Mouse (Mus musculus) kidney, adult 8-10 months (tissue): ENCODE measurements around the gene Trip11.
A peak's percentile ranks its signal among the peaks of the same experiment; 100 is the strongest.

Experiments
- DNase-seq, 2 experiments: peaks; one replicate each; pipeline ENCODE4 v3.0.0; 2022

The Trip11 gene

DNA sequence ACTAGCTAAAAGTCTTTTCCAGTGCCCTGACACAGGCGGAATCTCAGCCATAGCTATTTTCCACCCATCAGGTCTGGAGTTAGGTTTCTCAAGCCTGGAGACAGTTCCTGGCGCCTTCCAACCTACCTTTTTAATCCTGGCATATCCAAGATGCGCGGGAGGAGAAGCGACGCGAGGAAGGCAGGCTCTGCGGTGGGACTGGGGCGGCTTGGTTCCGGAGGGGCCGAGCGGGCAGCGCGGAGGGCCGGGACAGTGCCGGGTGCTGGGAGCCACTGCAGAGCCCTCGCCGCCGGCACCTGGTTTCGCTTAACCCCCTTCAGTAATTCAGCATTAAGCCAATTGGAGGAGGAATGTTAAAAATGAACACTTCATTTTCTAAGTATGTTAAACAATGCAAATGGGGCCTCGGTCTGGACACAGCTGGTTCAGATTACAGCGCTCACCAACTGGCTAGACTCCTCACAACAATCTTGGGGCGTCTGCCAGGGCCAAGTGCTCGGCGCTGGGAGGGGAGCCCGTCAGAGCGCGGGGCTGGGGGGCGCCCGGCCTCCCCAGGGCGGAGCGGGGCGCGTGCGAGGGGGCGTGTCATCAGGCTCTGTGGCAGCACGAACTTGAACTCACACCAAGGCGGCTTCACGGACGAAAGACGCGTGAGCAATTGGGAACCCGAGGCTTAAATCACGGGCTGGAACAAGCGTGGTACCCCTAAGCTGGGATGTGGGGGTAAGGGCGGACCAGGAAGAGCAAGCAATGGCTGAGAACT lies 94.3 kb downstream of the Trip11 start, which contains the start of gene Fbln5:
Gene Fbln5, minus strand, starts transcription at position 448 of the 763 bp plus-strand sequence.
- peak; percentile 40 to 53 for DNase-seq

DNA sequence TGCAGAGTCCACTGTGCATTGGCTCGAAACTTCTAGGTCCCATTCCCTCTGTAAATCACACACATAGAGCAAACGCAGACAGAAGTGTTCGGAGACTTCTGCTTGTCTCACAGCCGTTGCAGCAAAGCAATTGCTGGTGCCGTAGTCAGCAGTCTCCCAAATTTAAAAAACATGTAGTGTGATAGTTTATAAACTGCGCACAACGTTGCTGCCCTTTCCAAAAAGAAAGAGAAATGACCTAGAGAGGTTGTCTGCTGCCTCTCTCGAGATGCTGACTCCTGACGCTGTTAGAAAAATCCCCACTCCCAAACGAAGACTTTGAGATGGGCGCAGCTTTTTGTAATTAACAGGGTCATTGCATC lies 94.8 kb downstream of the Trip11 start:
- no peak for DNase-seq

DNA sequence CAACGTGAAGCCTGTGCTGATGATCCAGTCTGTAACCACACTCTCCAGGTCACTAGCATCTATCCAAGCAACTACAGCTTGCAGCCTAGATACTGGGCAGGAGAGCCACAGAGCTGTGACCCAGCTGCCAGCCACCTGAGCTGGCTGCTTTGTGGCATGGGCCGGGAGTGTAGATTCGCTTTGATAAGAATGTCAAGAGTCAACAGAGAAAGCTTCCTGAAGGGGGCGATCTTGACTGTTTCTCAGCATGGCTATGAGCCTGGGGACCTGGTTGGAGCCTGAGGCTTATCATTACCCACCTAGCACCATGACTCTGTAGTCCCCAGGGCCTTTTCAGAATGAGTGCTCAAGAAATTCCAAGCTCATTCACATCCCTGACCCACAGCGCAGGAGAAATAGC lies 96.3 kb downstream of the Trip11 start:
- DNase-seq, result no peak

DNA sequence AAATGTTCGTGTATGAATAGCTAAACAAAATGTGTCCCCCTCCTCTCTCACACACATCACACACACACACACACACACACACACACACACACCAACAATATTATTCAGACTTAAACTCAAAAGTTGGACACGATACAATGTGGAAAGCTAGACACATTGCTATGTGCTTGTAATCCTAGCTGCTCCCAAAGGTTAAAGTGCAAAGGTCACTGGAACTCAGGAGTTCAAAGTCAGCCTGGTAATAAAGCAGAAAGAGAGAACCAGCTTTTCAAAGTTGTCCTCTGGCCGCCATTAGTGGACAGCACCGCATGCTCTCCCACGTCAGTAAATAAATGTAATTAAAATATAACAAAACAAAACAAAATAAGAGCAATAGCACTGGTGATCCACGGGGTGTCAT lies 97.3 kb downstream of the Trip11 start:
- no peak for DNase-seq

DNA sequence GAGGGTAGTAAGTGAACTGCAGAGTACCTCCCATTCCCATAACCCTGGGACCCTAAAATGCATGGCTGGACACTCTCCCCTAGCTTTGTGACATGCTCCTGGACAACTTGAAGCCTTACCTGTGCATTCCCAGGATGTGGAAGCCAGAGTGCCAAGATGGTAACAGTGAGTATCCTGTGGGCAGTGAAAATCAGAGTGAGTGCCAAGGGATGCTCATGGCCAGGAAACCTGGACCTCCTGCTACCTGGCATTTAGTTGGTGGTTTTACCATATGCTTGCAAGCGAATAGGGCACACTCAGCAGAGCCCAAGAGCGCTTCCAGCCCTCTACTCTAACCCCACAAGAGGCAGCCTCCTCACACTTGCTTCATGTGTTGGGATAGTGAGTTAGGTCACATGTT lies 98.6 kb downstream of the Trip11 start:
- DNase-seq, result no peak

DNA sequence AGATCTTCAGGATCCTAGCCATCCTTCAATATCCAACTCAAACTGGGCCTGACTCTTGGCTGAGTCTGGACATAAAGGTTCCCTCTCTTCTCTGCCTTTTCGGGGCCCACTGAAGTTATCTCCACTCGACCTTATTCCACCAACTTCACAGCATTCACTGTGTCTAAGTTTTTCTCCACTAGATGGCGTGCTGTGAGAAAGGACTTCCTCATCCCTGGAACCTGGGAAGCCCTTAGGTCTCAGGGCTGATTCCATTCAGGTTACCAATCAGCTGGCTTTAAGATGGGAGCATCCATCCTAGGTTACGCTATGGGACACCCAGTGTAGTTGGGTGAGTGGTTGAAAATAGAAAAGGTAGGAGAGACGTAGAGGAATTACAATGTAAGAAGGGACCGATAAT lies 101.9 kb downstream of the Trip11 start:
- DNase-seq, result peak in 1 of 2 experiments; percentile 33

DNA sequence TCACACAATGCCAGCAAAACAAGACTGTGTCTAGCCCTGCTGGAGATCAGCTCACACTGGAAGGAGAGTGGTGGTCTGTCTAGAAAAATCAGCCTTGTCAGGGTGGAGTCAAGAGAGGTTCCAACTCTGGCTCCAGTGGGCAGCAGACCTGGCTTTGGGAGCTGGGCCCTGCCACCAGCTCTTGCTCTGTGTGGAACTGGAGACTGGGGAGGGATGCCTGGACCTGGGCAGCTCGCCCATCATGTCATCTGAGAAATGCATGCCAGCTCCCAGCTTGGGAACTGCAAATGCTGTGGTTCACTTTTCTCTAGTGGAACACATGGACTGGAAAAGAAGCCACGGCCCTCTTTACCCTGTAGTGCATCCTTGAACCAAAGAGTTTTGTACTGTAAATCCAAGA lies 102.6 kb downstream of the Trip11 start:
- DNase-seq, result no peak

DNA sequence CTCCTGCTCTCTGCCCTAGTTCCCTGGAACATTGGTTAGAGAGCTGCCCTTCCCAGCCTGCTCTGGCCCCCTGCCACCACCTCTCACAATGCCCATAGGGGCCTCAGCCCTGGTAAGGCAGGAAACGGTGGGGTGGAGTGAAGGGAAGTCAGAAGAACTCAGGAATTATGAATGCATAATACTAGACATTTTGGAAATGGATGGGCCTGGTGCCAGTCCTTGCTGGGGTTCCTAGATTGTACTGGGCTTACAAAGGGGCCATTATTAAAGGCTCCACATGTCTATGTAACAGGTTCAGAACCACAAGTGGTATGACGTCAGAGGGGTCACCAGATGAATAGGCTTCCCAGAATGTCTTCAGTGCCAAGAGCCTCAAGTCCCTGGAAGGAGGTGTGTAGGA lies 105.7 kb downstream of the Trip11 start:
- peak in 1 of 2 experiments; percentile 31 for DNase-seq

DNA sequence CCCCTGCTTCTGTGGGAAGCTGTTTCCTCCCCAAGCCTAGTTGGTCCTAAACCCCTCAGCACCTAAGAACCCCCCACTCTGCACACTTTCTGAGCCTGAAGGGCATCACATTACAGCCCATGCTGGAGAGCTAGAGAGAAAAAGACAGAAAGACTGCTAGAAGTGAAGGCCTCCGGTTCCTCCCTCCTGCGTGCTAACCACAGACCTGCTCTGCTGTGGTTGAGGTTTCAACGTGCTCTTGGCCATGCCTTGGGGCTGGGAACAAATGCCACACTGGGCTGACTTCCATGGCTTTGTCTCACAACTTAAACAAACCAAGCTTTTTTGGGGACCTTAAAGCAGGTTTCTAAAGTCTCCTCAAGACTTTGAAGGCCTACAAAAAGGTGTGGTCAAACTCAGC lies 110.6 kb downstream of the Trip11 start:
- DNase-seq, result no peak

DNA sequence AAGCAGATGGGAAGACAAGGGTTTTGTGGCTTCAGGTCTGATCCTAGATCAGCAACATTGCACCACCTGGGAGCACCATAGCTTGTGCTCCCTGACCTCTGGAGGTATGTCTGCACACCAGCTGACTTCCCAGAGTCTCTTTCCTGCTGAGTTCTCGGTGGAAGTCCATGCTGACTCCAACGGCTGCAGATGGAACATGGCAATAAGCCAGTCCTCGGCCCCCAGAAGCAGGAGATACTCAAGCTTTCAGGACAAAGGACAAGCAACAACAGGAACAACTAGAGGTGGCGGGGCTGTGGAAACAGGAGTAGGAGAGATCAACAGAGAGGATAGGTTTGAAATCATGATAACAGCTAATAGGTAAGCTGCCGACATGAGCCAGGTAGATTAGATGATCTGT lies 111.3 kb downstream of the Trip11 start:
- no peak for DNase-seq

DNA sequence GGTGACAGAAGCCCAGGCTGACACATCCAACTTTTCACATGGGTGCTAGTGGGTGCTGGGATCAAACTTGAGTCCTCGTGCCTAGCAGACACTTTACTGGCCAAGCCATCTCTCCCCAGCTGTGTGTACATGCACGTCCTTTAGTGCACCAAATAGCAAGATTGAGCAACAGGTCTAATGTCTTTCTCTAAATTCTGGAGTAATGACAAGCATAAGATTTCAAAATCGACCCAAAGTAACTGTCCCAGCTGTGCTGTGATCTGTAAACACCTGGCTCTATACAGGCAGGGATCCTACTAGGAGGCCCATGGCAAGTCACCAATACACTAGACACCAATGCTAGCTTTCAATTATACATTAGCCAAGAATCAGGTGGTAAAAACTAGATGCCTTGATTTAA lies 112.0 kb downstream of the Trip11 start:
- no peak for DNase-seq

DNA sequence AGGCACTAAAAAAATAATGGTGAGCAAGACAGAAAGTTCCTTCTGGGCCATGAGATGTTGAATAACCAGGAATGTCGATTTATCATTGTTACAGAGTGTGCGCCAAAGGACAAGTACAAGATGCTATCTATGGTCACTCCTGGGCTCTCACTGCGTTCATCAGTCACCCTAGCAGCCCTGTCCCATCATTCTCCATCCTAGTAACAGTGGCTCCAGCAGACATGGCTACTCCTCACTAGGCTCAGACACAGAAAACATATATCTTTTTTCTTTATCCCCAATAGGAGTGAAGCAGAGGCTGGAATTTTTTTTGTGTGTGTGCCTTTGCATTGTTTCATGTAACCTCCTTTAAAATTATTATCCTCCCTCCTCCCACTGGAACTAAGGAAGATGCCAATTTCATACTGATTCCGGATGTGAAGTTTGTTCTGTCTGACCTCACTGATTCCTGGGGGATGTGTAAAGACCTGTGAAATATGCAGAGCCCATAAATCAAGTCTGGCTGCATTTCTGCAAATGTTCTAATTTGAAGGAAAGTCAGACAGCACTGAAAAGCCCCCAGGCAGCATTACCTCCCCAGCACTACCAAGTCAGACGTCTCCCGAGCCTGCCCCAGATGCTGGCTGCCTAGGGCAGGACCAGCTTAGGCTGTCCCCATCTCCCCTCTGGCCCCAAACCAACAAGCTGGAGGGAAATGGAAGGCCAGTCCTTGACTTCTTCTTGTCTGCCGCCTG lies 114.7 kb downstream of the Trip11 start:
- no peak for DNase-seq

DNA sequence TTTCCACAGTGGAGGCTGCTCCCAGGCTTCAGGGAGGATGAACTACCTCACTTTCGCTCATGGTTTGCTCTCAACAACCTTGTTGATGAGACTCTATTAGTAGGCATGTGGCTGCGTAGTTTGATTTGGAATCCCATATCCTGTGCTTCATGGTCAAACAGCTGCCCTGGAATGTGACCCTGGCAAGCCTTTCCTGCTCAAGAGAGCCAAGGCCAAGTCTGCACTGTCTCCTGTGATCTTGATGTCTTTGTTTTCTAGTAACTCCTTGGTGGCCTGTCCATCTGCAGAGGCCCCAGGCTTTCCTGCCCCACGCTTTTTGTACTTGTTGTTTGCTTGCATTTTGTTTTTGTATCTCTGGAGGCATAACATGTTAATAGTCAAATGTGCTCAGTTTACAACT lies 118.6 kb downstream of the Trip11 start:
- DNase-seq, result peak; percentile 57 to 70

DNA sequence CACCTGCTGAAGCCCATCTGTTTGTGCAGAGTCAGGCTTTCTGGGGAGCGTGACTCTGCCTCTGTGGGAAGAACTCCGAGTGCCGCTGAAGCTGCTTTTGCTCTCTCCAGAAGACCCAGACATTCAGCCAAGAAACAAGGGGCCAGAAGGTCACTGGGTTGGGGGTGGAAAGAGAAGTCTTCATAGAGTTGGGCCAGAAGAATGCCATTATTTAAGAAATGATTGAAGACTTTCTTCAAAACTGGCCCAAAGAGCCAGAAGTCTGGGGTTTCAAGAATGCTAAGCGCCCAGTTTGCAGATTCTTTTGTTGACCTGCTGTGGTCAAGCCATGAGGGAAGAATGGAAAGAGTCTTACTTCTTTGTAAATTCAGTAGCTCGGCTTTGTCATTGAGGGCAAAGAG lies 119.8 kb downstream of the Trip11 start:
- peak; percentile 55 to 65 for DNase-seq

DNA sequence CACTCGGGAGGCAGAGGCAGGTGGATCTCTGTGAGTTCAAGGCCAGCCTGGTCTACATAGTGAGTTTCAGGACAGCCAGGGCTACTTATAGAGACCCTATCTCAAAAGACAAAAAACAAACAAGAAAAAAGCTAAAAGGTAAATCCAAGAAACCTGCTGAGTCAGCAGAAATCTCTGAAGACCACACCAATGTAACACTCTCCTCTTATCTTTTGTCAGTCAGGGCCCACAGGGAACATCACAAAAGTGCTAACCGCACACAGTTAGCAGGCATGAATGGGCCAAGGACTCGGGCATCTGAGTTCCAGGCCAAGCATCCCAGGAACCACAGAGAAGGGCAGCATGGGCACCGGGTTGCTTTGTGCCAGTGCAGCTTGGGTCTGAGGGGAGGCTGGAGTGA lies 120.4 kb downstream of the Trip11 start:
- no peak for DNase-seq

DNA sequence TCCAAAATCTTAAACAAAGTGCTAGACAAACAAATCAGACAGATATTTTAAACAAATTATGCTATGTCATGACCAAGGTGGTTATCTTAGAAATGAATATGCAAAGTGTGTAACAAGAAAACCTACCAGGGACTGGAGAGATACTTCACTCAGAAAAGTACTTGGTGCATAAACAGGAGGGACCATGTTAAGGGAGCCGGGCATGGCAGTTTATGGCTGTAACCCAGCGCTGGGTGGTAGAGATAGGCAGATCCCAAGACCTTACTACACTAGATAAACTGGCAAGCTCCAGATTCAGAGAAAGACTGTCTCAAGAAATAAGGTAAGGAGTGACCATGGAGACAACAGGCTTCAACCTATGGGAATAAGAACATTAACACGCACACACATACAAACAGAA lies 123.3 kb downstream of the Trip11 start:
- no peak for DNase-seq

DNA sequence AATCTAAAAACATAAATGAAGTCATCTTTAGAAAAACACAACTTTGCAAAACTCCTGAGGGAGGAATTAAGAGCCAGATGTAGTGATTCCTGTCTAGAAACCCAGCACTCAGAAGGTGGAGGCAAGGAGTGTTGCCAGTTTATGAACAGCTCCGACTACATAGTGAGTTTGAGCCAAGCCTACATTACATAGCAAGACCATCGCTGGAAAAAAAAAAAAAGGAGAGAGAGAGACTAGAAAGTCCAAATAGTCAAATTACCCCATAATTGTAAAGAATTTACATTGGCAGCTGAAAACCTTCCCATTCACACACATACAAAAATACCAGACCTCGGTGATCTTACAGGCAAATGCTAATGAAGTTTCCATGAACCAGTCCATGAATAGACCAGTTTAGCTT lies 123.8 kb downstream of the Trip11 start:
- DNase-seq, result no peak
